In the genomic region with DNA sequence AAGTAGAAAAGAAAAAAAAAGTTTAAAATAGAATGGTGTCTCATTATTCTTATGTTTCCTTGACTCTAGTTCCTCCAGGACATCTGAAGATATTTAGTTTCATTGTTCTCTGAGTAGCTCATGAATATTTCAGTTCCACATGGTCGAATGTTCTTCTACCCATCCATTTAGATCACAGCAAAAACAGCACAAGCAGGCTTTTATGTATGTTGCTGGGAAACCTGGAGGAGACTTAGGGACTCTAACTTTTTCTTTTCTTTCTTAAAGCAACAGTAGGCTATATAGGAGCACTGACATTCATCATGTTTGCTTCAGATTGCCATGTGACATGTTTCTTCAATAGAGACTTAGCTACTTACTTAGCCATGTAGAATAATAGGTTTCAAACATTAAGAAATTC, we compare ENCODE assay signal across 12 mouse cellular contexts.
"Had no signal": no experiment of that assay in that cellular context is flagged by ENCODE, and none has a peak within 500 bp of the region (broad histone marks: within the 10 kb centered on the region; RNA-seq: fewer than 3 reads in every experiment).

No protein-coding gene starts in this region.

- H3K4me1 ChIP-seq: limb, embryonic 10.5 days; liver, embryonic 15.5 days; neural tube, embryonic 15.5 days had no signal

- H3K4me2 ChIP-seq: liver, embryonic 11.5 days; liver, embryonic 15.5 days; neural tube, embryonic 15.5 days had no signal

- H3K36me3 ChIP-seq: limb, embryonic 10.5 days; liver, embryonic 15.5 days; neural tube, embryonic 15.5 days had no signal

- H3K9me3 ChIP-seq: limb, embryonic 10.5 days; liver, embryonic 15.5 days; neural tube, embryonic 15.5 days had no signal

- H3K4me3 ChIP-seq: left cerebral cortex, adult 2 months; limb, embryonic 10.5 days; liver, embryonic 15.5 days; myocyte; neural tube, embryonic 15.5 days had no signal

- H3K27ac ChIP-seq: left cerebral cortex, adult 2 months; limb, embryonic 10.5 days; liver, embryonic 15.5 days; neural tube, embryonic 15.5 days had no signal

- H3K27me3 ChIP-seq: liver, embryonic 15.5 days; neural tube, embryonic 15.5 days had no signal

- DNase-seq: kidney, adult 8-10 months; kidney, postnatal 25 days; lung, adult 2 months; lung, postnatal 36 days; thymus, postnatal 36 days had no signal

- H3K9ac ChIP-seq: liver, embryonic 15.5 days; neural tube, embryonic 15.5 days had no signal

- ATAC-seq: lung, postnatal 0 days had no signal
